Mouse (Mus musculus): ENCODE measurements around the gene Dennd5a. TPM values are rescaled to one million over a fixed set of nuclear protein-coding genes. Genes with fewer than 3 reads are reported as not detected.

The Dennd5a gene
- total RNA-seq, 4 experiments from 2014 or later = 171 to 249 (median 219) TPM

Other genes with a start within 250 kb of the Dennd5a start
- gene BC051019, start 236.6 kb downstream of the Dennd5a start, total RNA-seq (2022) = under 1 TPM in 1 of 4 experiments, not detected in 3; 0.44 TPM
- under 1 TPM in 2 of 4 experiments, not detected in 2; 0.46 to 0.99 TPM for gene Ascl3, start 228.7 kb downstream of the Dennd5a start, total RNA-seq (2022)
- 10 to 100 TPM; 48.7 to 52.2 (median 51.1) TPM for gene Tmem9b, start 207.6 kb downstream of the Dennd5a start, total RNA-seq (2022)
- 1 to 10 TPM in 1 of 4 experiments, under 1 TPM in 3; 0.38 to 1.3 (median 0.63) TPM for gene Nrip3, start 178.4 kb downstream of the Dennd5a start, total RNA-seq (2022)
- gene Scube2, start 94.8 kb downstream of the Dennd5a start, total RNA-seq (2022) = 1 to 10 TPM in 3 of 4 experiments, under 1 TPM in 1; 0.49 to 1.2 (median 1.1) TPM
- gene Tmem41b, start 26.5 kb upstream of the Dennd5a start, total RNA-seq (2022) = 10 to 100 TPM; 46.7 to 60.3 (median 51.8) TPM
- 10 to 100 TPM; 70.6 to 95.7 (median 77.4) TPM for gene Ipo7, start 57.8 kb upstream of the Dennd5a start, total RNA-seq (2022)
- gene Zfp143, start 100.7 kb upstream of the Dennd5a start, total RNA-seq (2022) = 10 to 100 TPM; 13.3 to 17.8 (median 15.7) TPM
- gene Wee1, start 161.6 kb upstream of the Dennd5a start, total RNA-seq (2022) = 10 to 100 TPM in 3 of 4 experiments, 1 to 10 TPM in 1; 9.8 to 16.5 (median 13.3) TPM